Mouse (Mus musculus): ENCODE measurements around the gene Slc36a2.
A peak's percentile ranks its signal among the peaks of the same experiment; 100 is the strongest.

Gene Slc36a2

DNA sequence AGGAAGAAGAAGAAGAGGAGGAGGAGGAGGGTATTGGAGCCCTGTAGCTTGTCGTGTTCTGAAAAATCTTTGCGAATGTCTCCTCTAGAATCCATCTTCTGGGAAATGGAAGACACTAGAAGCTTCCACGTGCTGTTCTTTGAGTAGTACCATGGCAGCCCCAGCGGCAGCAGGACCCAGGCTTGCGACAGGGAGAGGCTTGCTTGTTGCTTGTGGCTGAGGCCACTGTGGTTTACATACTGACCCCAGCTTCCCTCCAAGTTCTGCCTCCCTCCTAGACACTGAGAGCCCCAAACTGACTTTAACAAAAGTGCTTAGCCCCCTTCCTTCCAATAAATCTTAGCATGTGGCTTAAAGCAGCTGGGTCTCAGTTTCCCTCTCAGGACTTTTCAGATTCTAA is 631 bp downstream of the Slc36a2 start:
- no peak for DNase-seq (ENCODE audit: low spot score in 2 of 2)

DNA sequence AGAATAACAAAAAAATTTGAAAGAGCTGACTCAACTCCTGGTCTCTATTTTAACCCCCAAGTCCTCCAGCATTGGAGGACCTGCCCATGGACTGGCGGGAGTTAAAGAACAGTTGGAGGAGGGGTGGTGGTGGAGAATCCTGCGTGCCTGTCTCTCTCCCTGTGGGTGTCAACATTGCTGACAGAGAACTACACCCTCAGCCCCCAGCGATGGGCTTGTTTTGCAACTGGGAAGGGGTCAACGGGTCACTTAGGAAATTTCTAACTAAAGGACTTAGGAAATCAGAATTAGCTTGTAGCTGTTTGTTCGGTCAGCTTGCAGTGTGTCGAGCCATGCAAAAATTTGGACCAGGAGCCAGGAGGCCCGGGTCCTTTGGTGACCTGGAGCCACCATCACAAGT is 1.8 kb downstream of the Slc36a2 start:
- no peak for DNase-seq (ENCODE audit: low spot score in 2 of 2)

DNA sequence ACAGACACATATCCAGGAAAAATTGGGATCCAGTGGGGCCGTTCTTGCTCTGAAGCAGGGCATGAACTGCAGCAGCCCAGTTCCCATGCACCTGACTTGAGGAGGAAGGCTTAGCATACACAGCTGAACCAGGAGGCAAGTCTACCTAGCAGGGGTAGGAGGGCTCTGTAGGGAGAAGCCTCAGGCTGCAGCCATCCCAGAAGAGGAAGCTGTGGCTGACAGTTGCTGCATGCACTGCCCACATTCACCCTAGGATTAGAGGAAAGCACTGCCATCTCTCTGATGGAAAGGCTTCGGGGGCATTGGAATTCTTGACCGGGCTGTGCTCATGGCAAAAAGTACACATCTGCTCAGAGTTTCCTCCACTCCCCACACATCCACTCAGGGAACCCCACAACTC is 5.0 kb downstream of the Slc36a2 start:
- no peak for DNase-seq (ENCODE audit: low spot score in 2 of 2)

DNA sequence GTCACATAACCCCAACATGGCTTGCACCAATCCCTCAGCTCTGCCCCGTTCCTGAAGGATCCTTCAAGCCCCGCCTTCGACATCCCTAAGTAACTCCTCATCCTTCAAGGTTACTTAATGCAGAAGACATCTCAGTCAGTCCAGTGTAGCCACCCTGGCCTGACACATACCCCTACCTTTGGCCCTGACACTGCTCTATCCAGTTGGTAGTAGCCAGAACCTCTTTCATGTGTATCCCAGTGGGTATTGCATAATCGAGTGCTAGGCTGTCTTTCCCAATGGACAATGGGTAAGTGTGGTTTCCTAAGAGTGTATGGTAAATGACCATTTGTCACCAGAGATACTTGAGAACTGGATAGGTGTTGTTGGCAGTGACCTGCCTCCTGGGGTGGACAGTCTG is 6.0 kb downstream of the Slc36a2 start:
- no peak for DNase-seq (ENCODE audit: low spot score in 2 of 2)

DNA sequence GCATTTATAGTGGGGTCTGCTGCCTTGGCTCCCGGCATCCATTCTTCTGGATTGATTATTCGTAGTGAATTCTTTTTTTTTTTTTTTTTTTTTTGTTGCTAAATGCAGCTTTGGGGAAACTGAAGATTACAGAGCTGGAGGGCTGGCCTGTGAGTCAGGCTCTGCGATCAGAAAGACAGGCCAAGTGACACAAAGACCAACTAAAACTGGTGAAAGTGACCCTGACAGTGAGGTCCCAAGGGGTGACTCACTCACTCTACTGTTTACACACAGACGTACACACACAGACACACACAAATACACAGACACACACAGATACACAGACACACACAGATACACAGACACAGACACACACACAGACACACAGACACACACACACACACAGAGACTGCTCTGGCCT is 14.4 kb downstream of the Slc36a2 start:
- no peak for DNase-seq (ENCODE audit: low spot score in 2 of 2)

DNA sequence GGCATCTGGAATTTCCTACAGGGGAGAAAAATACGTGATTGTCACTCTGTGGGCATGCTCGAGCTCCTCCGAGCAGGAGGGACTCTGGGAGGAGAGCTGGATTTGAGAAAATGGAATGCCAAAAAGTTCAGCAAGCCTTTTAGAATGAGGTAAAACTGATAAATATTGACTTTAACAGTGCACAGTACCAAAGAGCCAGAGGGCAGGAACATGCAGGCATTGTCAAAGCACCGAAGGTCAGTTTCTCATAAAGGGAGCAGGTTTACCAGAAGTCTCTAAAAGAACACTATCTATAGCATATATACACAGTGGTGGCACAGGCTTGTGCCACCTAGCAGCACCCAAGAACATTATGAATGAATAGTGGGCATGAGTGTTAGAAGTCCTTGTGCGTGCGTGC is 16.0 kb downstream of the Slc36a2 start:
- no peak for DNase-seq (ENCODE audit: low spot score in 2 of 2)

DNA sequence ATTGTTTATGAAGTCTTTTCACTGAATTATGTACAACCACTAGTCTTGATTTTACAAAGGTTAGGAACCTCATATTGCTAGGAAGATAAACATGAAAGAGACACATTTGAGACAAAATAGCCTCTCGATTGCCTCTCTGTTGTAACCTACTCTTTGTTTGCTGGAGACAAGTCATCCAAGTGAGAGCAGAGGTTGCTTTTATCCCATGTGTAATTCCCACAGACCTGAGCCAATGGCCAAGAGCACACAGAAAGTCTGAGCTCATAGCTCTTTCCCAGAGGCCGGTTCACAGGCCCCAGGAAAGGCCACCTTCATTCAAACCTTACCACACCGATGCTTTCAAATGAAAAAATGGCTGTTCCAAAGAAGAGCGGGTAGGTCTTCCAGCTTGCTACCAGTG is 16.4 kb downstream of the Slc36a2 start:
- no peak for DNase-seq (ENCODE audit: low spot score in 2 of 2)

DNA sequence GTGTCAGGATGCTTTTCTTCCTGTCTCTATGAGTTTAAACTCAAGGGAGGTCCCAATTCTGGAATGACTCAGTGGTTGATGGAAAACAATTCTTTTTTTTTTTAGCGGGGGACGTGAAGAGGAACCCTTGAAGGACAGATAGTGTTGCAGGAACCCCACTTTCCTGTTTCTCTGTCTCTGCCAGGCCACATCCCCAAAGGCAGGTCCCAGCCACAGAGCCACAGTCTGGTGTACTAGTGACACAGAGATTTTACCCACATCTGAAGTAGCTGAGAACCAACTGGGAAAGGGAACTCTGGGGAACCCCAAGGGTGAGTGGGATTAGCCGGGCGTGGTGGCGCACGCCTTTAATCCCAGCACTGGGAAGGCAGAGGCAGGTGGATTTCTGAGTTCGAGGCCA is 19.1 kb downstream of the Slc36a2 start:
- no peak for DNase-seq (ENCODE audit: low spot score in 2 of 2)

DNA sequence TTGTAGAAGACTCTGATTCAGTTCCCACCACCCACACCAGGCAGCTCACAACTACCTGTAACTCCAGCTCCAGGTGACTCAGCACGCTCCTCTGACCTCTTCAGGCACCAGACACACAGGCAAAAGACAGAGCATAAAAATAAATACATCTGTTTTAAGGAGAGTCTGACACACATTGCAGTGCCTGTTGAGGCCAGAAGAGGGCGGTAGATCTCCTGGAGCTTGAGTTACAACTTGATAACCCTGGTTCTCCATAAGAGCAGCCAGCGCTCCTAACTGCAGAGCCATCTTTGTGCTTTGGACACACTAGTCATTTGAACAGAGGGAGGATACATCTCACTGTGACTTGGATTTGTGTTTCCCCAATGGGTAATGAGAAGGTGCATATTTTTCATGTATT is 20.2 kb downstream of the Slc36a2 start:
- no peak for DNase-seq (ENCODE audit: low spot score in 2 of 2)

DNA sequence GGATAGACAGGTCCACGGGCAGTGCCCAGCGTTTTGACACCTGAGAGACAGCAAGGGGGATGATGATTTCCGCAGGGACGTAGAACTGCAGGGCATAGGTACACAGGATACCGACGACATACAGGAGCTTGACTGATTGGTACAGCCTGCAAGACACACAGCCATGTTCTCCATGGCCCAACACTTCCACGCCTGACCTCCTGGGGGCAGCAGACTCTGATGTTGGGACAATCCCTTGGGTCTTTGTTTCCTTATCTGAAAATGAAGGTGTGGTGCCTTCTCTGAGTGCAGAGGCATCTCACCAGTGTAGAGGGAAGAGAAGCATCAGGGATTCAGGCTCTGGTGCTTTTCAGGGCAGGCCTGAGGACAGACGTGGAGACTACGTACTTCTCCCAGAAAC is 22.2 kb downstream of the Slc36a2 start:
- peak in 1 of 2 experiments; percentile 39 for DNase-seq (ENCODE audit: low spot score in 2 of 2)

DNA sequence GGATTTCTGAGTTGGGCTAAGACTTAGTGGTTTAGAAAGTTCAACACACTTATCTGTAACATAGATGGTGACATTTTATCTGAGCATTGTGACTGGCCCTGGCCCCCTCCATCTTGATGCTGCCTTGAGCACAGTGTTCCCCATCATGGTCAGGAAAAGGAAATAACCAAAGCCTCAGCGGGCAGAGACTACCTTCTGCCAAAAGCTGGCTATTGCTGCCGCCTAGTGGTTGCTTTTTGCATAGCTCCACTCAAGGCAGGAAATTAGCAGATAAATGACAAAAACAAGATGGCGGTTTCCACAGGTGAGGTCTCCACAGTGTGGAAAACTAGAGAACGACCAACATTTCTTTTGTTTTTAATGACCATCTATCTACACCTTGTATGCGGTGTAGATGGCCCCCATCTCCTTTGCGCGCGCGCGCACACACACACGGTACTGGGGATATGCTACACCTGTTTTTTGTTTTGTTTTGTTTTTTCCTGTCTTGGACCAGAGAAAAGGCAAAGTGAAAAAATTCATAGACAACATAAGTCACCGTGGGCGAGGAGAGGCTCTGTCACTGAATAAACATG is 26.0 kb downstream of the Slc36a2 start:
- DNase-seq (ENCODE audit: low spot score in 2 of 2), result peak; percentile 53 to 74

DNA sequence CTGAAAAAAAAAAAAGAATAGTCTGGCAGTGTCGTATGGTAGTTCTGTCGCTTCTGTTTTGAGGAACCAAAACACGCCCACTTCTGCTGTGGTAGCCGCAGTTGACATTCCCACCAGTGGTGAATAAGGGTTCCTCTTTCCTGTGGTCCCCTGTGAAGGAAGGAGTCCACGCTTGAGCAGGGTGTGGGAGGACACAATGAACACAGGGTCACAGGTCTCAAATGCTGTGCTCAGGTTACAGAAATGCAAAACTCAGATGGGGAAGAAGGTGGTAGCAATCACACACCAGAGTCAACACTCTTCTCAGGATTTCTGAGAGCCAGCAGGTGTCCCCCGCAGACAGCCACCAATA is 29.8 kb downstream of the Slc36a2 start:
- no peak for DNase-seq (ENCODE audit: low spot score in 2 of 2)

DNA sequence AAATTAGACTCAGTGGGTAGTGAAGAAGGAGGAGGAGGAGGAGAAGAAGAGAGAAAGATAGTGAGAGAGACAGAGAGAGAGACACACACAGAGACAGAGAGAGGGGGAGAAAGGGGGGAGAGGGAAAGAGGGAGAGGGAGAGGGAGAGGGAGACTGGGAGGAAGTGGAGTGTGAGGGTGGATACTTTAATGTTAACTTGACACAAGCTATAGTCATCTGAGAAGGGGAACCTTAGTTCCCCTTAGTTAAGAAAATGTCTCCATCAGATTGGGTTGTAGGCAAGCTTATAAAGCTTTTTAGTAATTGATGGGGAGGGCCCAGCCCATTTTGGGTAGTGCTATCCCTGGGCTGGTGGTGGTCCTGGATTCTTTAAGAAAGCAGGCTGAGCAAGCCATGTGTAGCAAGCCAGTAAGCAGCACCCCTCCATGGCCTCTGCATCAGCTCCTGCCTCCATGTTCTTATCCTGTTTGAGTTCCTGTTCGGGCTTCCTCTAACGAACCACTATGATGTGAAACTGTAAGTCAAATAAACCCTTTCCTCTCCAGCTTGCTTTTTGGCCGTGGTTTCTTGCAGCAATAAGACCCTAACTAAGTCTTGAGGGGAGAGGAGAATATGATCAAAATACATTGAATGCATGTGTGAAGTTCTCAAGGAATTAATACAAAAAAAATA is 30.3 kb downstream of the Slc36a2 start:
- DNase-seq (ENCODE audit: low spot score in 2 of 2), result no peak

DNA sequence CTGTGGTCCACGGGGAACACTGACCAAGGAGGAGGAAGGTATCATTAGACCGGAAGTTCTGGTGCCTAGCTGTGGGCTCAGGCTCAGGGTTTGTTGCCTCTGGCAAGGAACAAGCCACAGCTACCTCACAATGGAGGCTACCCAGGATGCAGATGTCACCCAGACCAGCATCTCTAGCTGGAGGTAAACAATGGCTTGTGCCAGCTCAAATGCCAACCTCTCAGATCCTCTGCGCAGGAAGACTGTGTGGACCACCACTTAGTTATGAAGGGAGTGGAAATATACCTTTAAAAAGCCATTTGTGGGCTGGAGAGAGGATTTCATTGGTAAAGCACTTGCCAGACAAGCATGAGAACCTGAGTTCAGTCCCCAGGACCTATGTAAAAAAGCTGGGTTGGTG is 33.3 kb downstream of the Slc36a2 start, which contains the start of gene Slc36a3:
Gene Slc36a3, minus strand, starts transcription at position 101 of the 400 bp plus-strand sequence.
- DNase-seq (ENCODE audit: low spot score in 2 of 2), result no peak

DNA sequence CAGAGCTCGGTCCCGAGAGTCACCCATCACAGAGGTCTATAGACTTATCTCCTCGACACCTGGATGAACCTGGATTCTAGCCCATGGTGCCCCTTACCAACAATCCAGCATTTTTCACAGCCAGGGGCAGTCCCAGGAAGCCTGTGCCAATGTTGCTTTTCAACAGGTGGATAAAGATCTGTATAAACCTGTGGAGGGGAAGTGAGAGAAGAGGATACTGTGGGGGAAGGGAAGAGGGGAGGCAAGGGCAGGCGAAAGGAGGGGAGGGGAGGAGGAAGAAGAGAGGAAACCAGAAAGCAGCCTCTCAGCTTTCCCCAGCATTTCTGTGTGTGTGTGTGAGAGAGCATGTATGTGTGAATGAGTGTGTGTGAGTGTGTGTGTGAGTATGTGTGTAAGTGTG is 36.4 kb downstream of the Slc36a2 start:
- no peak for DNase-seq (ENCODE audit: low spot score in 2 of 2)

DNA sequence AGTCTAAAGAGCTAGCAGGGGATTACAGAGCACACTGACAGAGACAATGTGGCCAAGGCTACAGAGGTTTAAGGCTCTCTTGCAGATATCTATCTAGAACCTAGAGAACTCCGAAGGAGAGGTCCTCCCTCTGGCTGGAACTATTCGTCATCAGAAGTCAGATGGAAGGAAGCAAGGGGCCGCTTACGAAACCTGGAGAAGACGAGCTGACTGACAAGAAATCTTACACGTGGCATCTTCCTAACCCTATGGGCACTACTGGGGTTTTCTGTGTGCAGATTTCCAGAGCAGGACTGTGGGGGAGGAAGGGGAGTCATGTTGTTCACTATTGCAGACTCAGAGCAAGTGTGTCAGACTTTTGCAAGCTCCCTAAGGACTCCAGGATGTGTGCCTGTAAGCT is 37.5 kb downstream of the Slc36a2 start:
- DNase-seq (ENCODE audit: low spot score in 2 of 2), result no peak

DNA sequence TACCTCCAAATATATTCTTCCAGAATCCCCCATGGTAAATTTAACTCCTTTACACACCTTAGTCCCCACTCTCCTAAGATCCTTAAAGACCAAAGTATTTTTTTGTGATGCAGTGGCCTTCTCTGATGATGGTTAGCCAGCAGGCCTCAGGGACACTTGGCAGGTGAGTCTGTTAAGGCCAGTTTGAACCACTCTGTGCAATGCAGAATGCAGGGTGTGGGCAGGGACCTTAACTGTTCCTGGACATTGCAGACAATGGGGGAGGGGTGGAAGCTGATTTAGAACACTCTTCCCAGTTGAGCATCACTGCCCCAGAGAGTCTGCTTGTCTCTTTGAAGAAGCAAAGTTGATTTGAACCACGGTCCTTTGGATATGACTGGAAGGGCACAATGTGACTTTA is 38.0 kb downstream of the Slc36a2 start:
- no peak for DNase-seq (ENCODE audit: low spot score in 2 of 2)

DNA sequence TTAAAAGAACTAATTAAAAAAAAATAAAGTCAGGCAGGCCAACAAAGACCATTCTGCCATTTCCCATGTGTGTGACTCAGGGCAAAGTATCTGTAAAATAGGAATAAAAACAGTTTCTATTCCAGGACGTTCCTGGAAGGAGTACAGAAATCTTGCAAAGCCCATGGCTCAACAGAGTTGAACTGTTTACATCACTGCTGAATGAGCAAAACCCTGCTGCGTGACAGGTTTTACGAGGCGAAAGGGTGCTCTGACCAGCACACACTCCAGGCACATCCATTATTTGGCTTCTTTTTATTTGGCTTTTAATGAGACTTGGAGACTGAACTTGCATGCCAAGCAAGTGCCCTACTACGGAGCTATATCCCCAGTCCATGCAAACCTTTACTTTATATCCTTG is 40.9 kb downstream of the Slc36a2 start:
- no peak for DNase-seq (ENCODE audit: low spot score in 2 of 2)

DNA sequence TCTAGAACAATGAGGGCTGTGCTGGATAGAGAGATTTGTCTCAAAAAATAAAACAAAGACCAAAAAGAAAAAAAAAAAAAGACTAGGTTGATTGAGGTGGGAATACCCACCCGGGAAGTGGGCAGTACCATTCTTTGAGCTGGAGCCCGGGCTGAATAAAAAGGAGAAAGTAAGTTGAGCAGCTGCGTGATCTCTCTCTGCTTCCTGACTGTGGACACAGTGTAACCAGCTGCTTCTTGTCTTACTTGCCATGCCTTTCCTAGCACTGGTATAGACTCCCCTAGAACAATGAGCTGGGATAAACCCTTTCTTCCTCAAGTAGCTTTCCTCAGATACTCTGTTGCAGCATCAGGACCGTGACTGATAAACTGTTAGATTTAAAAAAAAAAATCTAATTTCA is 43.4 kb downstream of the Slc36a2 start:
- DNase-seq (ENCODE audit: low spot score in 2 of 2), result no peak

DNA sequence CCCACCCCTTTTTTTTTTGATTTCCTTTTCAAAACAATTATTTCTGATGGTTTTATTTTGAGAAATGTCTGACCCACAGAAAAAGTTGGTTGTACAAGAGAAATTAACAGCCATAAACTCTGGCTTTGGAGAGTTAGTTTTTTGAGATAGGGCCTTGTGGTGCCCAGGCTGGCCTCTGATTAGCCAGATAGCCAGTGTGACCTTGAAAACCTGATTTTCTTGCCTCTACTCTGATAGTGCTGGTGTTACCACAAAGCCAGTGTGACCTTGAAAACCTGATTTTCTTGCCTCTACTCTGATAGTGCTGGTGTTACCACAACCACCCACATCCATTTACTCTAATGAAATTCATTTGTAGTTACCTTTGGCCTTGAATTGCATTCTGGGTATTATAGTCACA is 47.2 kb downstream of the Slc36a2 start:
- DNase-seq (ENCODE audit: low spot score in 2 of 2), result no peak

DNA sequence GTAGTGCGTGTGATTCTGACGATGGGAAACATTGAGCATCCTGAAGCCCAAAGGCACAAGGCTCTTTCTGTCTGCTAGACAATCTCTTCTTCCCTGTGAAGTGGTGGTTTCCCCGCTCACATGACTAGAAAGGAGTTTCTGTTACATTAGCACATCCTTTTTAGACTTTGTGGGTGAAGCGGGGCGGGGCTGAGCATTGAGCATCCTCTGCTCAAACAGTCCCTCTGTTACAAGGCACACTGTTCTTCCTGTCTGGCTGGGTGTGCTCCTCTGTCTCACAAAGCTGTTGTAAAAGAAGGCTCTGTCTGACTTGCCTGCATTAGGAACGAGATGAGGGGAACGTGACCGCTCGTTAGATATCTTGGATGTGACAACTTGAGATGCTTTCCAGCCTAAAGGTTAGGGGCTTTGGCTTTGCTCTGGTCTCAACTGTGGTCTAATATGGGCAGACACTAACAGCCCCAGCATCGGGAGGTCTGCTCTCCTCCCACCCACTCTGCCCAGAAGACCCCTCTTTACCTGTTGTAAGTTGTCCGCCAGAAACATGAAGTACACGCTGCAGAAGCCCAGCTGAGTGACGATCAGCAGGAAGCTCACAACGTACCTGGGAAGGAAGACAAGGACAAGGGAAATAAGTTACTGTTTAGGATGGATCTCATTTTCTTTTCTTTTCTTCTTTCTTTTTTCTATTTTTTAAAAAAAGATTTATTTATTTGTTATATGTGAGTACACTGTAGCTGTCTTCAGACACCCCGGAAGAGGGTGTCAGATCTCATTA is 47.9 kb downstream of the Slc36a2 start:
- no peak for DNase-seq (ENCODE audit: low spot score in 2 of 2)

DNA sequence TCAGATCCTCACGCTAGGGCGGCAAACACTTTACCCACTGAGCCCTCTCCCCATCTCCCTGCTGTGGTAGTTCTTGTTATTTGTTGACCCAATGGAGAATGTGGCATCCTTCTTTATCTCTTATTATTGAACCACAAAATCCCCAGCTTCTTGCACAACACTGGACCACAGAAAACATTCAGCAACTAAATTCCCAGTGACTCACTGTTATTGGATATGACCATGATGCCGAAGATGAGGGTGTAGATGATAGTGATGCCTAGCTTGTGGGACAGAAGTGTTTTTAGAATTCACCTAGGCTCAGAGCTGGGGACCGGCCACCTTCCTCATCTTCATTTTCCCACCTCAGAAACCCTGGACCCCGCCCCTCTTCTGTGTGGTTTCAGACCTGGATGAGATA is 50.0 kb downstream of the Slc36a2 start:
- DNase-seq (ENCODE audit: low spot score in 2 of 2), result no peak

DNA sequence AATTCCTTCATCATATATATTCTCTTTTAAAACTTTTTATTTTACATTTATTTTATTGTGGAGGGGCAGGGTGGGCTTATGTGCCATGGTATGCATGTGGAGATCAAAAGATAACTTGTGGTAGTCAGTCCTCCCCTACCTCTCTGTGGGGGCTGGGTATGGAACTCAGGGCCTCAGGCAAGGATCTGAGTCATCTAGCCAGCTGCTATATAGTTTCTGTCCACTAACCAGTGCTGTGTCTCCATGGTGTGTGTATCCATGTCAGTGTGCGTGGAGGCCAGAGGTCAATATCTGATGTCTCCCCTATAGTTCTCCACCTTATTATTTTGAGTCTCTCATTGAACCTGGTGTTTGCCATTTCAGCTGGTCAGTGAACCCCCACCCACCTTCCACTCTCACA is 50.5 kb downstream of the Slc36a2 start:
- no peak for DNase-seq (ENCODE audit: low spot score in 2 of 2)

All from urinary bladder, adult 18-20 months (tissue).